Mouse (Mus musculus): ENCODE results near the gene Klf2.

GRCm38 (mm10) chr8:72363457-72363856 lies 44.6 kb downstream of the Klf2 start:
- TF ChIP-seq RCOR1 (conservative IDR thresholded peaks at IDR 0.05; ENCODE audit: low read depth, low read length), result no peak
- no peak for TF ChIP-seq ZNF384 (IDR thresholded peaks at IDR 0.05; ENCODE audit: low read depth, low read length)
- TF ChIP-seq TCF12 (IDR thresholded peaks at IDR 0.05; ENCODE audit: low read depth, low read length), result no peak
- no peak for TF ChIP-seq USF1 (IDR thresholded peaks at IDR 0.05; ENCODE audit: low read depth, low read length)

Measured in CH12.LX (cell line).